Mouse (Mus musculus): ENCODE measurements around the gene Lck. TPM values are rescaled to one million over a fixed set of nuclear protein-coding genes. Genes with fewer than 3 reads are reported as not detected.

Lck gene
- polyA plus RNA-seq (2015; fragmentation: Nextera tagmentation; extraction: Ambion mirVana): 2.5 TPM in 2 replicates

GRCm38 (mm10) chr4:129573430-129573829 lies at the start of gene Lck:
Lck (minus strand) TSS chr4:129573641.
- 90% methylated on average over 7 of the region's 8 CpGs for WGBS
- no peak for ATAC-seq
- Histone ChIP-seq H3K9me3 (ENCODE audit: low read length) (no peaks in the 10 kb centered on the region), H3K4me3 (ENCODE audit: low read depth, low read length) (no peak within 1 kb of the TSS), H3K4me1 (ENCODE audit: insufficient read depth, low read depth, low read length) (no peaks in the 10 kb centered on the region), H3K4me2 (replicated peaks; ENCODE audit: low read depth, low read length) (no peak within 1 kb of the TSS), H3K27ac (ENCODE audit: low read length) (peak within 1 kb of the TSS; percentile 57), H3K9ac (replicated peaks; ENCODE audit: low read depth) (no peak within 1 kb of the TSS), H3K36me3 (ENCODE audit: insufficient read depth, low read length) (no peaks in the 10 kb centered on the region), H3K27me3 (replicated peaks; ENCODE audit: insufficient read depth, low read length) (no peaks in the 10 kb centered on the region)
- TF ChIP-seq EP300 (IDR thresholded peaks at IDR 0.05): no peak
- TF ChIP-seq CTCF (IDR thresholded peaks at IDR 0.05): no peak
- DNase-seq (ENCODE audit: low spot score): no peak

DNA sequence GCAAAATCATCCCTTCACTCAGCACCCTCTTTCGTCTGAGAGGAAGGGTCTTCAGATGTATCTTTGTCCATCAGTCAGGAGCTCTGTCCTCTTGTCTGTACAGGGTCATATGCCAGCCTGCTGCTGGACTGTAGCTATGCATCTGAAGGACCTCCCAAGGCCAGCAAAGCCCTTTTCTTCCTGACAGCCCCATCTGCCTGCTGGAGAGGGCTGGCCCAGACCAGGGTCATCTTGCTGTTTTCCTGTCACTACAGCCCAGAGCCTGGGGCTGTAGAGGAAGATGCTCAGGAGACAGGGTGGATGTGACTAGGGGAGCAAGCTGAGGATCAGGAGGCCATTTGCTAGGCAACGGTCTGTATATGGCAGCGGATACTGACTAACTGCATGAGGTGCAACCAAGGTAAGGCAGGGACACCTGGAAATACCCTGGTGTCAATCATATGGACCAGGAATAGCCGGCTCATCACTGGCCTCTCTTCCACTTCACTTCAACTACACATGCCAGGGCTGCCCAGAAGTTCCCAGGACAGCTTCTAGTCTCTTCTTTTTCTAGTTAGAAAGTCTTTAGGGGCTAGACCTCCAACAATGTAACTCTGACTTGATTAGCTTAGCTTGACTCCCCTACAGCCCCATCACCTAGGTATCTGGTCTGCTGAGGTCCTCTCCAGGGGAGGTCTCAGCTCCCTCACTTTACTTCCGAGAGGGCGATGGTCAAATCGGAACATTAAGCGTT lies 49.5 kb upstream of the Lck start:
- WGBS: 21% methylated on average over 8 of the region's 8 CpGs
- H3K9me3 ChIP-seq (ENCODE audit: low read length): no peaks in the 10 kb centered on the region
- H3K4me3 ChIP-seq (ENCODE audit: low read depth, low read length): peak overlapping the region; percentile 60
- peak overlapping the region; percentile 92 for H3K27ac ChIP-seq (ENCODE audit: low read length)
- ATAC-seq (no peak), DNase-seq (ENCODE audit: low spot score) (no peak)
- peak overlapping the region; percentile 71 for H3K9ac ChIP-seq (replicated peaks; ENCODE audit: low read depth)
- peak overlapping the region; percentile 76 for H3K4me2 ChIP-seq (replicated peaks; ENCODE audit: low read depth, low read length)
- peaks cover 5% of the 10 kb centered on the region; the same call in 1 of the 2 replicates for H3K36me3 ChIP-seq (ENCODE audit: insufficient read depth, low read length)
- no peaks in the 10 kb centered on the region for H3K27me3 ChIP-seq (replicated peaks; ENCODE audit: insufficient read depth, low read length)
- H3K4me1 ChIP-seq (ENCODE audit: insufficient read depth, low read depth, low read length): peaks cover 24% of the 10 kb centered on the region
- TF ChIP-seq EP300 (IDR thresholded peaks at IDR 0.05): no peak
- TF ChIP-seq CTCF (IDR thresholded peaks at IDR 0.05): no peak

DNA sequence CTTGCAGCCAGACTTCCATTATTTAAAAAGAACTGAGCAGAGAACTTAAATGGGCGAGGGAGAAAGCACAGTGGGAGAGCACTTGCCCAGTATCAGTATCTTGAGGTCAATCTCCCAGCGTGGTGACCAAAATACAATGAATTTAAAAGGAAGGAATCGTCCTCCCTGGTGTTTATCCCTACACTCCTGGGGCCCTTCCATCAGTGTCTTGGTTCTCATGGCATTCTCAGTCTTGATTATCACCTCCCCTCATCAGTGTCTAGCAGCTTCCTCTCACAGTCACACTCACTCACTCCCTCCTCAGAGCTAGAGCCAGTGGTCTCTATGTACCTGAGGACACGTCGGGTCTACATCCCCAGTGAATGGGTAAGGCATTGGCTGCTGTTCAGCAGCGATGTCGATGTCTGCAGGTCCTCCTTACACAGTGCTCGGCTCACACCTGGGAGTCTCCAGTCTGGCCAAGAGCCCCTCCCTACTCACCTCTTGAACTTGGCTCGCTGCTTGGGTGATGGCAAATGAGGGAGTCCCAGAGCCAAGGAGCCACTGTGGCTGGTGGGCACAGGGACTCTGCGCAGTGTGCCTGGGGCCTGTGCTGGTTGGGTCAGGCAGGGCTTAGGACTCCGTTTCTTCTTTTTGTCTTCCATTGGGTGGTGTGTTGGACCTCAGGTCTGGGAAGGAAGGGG lies 48.8 kb upstream of the Lck start:
- Histone ChIP-seq H3K4me3 (ENCODE audit: low read depth, low read length) (0 out of 2 replicates have a peak overlapping the region, but pooled peaks have one; percentile 60), H3K27me3 (replicated peaks; ENCODE audit: insufficient read depth, low read length) (no peaks in the 10 kb centered on the region), H3K4me1 (ENCODE audit: insufficient read depth, low read depth, low read length) (peaks cover 21% of the 10 kb centered on the region), H3K27ac (ENCODE audit: low read length) (no peak overlapping the region), H3K9ac (replicated peaks; ENCODE audit: low read depth) (0 out of 2 replicates have a peak overlapping the region, but pooled peaks have one; percentile 71), H3K36me3 (ENCODE audit: insufficient read depth, low read length) (0 out of 2 replicates have a peak, but pooled peaks cover under 1% of the 10 kb centered on the region), H3K4me2 (replicated peaks; ENCODE audit: low read depth, low read length) (peak overlapping the region; percentile 76), H3K9me3 (ENCODE audit: low read length) (no peaks in the 10 kb centered on the region)
- 65% methylated on average over 11 of the region's 11 CpGs for WGBS
- DNase-seq (ENCODE audit: low spot score) (no peak), ATAC-seq (no peak)
- no peak for TF ChIP-seq CTCF (IDR thresholded peaks at IDR 0.05)
- TF ChIP-seq EP300 (IDR thresholded peaks at IDR 0.05): no peak

- DNase-seq (ENCODE audit: low spot score): peak; percentile 72
These were observed 47.9 kb upstream of the Lck start for GRCm38 (mm10) chr4:129621283-129621841.

DNA sequence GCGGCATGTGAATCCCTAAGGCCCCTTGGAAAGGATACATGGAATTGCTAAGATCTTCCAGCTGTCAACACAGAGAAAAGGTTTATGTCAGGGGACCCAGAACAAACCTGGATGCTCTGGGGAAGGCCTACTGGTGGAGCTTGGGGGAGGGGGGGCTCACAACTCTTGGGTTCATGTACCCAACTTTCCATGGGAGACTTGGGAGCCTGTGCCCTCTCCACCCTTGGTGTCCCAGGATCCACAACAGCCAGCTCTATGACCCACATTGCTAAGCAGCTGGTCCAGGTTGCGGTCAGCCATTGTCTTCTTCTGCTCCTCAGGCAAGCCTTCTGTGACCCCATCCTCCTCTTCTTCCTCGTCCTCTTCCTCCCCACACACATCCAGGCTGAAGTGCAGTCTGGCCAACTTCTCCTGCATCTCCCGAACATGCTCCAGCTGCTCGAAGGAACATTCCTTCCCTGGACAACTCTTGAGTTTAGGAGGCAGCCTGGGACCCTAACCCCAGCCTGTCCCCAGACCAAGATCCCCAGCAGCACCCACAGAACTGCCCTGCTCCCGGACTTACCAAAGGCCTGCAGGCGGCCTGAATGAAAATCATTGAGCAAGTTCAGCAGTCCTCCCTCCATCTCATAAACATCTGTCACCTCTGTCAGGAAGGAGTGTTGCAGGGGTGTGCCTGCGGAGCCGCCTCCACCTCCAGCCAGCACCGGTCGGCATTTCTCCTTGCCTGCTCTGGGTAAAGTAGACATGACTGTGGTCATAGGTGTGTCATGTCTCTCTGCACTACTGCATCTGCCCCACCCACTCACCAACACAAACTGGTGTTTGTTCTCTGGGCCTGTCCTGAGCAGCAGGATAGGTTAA lies 47.2 kb upstream of the Lck start:
- ATAC-seq (no peak), DNase-seq (ENCODE audit: low spot score) (no peak)
- Histone ChIP-seq H3K27ac (ENCODE audit: low read length) (peak overlapping the region; percentile 52), H3K36me3 (ENCODE audit: insufficient read depth, low read length) (no peaks in the 10 kb centered on the region), H3K9me3 (ENCODE audit: low read length) (no peaks in the 10 kb centered on the region), H3K9ac (replicated peaks; ENCODE audit: low read depth) (no peak overlapping the region), H3K4me1 (ENCODE audit: insufficient read depth, low read depth, low read length) (peaks cover 21% of the 10 kb centered on the region), H3K27me3 (replicated peaks; ENCODE audit: insufficient read depth, low read length) (no peaks in the 10 kb centered on the region), H3K4me2 (replicated peaks; ENCODE audit: low read depth, low read length) (peak overlapping the region; percentile 42), H3K4me3 (ENCODE audit: low read depth, low read length) (peak overlapping the region; percentile 8; the same call in 1 of the 2 replicates)
- TF ChIP-seq EP300 (IDR thresholded peaks at IDR 0.05) (no peak), CTCF (IDR thresholded peaks at IDR 0.05) (no peak)
- WGBS: 67% methylated on average over 11 of the region's 11 CpGs

More at GRCm38 (mm10) chr4:129621283-129621841, 47.9 kb upstream of the Lck start:
- Histone ChIP-seq H3K9ac (replicated peaks; ENCODE audit: low read depth) (no peak overlapping the region), H3K27ac (ENCODE audit: low read length) (peak overlapping the region; percentile 52), H3K4me3 (ENCODE audit: low read depth, low read length) (no peak overlapping the region), H3K27me3 (replicated peaks; ENCODE audit: insufficient read depth, low read length) (no peaks in the 10 kb centered on the region), H3K9me3 (ENCODE audit: low read length) (no peaks in the 10 kb centered on the region), H3K36me3 (ENCODE audit: insufficient read depth, low read length) (no peaks in the 10 kb centered on the region), H3K4me2 (replicated peaks; ENCODE audit: low read depth, low read length) (peak overlapping the region; percentile 42), H3K4me1 (ENCODE audit: insufficient read depth, low read depth, low read length) (peaks cover 21% of the 10 kb centered on the region)
- WGBS: 63% methylated on average over 8 of the region's 8 CpGs
- peak; percentile 5; the same call in 1 of the 2 replicates for ATAC-seq
- no peak for TF ChIP-seq CTCF (IDR thresholded peaks at IDR 0.05)
- peak; percentile 79 for TF ChIP-seq EP300 (IDR thresholded peaks at IDR 0.05)

Data from lung, postnatal 0 days (tissue).